Mouse (Mus musculus) heart, embryonic 15.5 days (tissue): Measurements from ENCODE around the gene S100a3. TPM values are rescaled to one million over a fixed set of nuclear protein-coding genes. Genes with fewer than 3 reads are reported as not detected.

Experiments
- ATAC-seq: fragments of 200-750 bp; cut with Nextera tagmentation; replicated peaks from 2 replicates; pipeline ENCODE4 v1.8.0; 2017; ENCODE audit warnings: low read depth, moderate TSS enrichment; ENCODE audit not compliant: insufficient number of reproducible peaks, insufficient read depth, low FRiP score
- H3K27ac ChIP-seq: fragments of 300-500 bp; sonication (generic); 2 replicates; pipeline ENCODE4 v1.5.1; 2015; ENCODE audit warnings: mild to moderate bottlenecking, inconsistent platforms
- H3K27me3 ChIP-seq: fragments of 300-500 bp; sonication (generic); 2 replicates; pipeline ENCODE4 v1.6.1; 2015; ENCODE audit warnings: inconsistent platforms
- H3K36me3 ChIP-seq: fragments of 300-500 bp; sonication (generic); 2 replicates; pipeline ENCODE4 v1.6.1; 2015; ENCODE audit warnings: mild to moderate bottlenecking, inconsistent platforms
- H3K4me1 ChIP-seq: fragments of 300-500 bp; sonication (generic); replicated peaks from 2 replicates; pipeline ENCODE4 v1.6.1; 2015; ENCODE audit warnings: inconsistent platforms
- H3K4me2 ChIP-seq: fragments of 300-500 bp; sonication (generic); 2 replicates; pipeline ENCODE4 v1.6.1; 2015; ENCODE audit warnings: inconsistent platforms, mild to moderate bottlenecking, moderate library complexity
- H3K4me3 ChIP-seq: fragments of 300-500 bp; sonication (generic); 2 replicates; pipeline ENCODE4 v1.5.1; 2015; ENCODE audit warnings: mild to moderate bottlenecking, inconsistent platforms
- H3K9ac ChIP-seq: fragments of 300-500 bp; sonication (generic); 2 replicates; pipeline ENCODE4 v1.6.1; 2015; ENCODE audit warnings: mild to moderate bottlenecking, inconsistent platforms
- H3K9me3 ChIP-seq: fragments of 300-500 bp; sonication (generic); replicated peaks from 2 replicates; pipeline ENCODE4 v1.6.1; 2016; ENCODE audit warnings: inconsistent platforms
- WGBS: fragments of 180-500 bp; shearing (Covaris S2); methylation state at CpG from one replicate; pipeline ENCODE4 v1.1.7; 2015; ENCODE audit warnings: mixed read lengths; 5-methylcytosine and 5-hydroxymethylcytosine counted together
- polyA plus RNA-seq: library from polyadenylated mRNA; unstranded; fragments of >200 nt; fragmentation: Nextera tagmentation; extraction: Ambion mirVana; gene quantifications from 2 replicates; pipeline ENCODE4 v1.2.1, GENCODE M21; 2015

The S100a3 gene
- 0.08 and 1.7 TPM in 2 replicates for polyA plus RNA-seq

GRCm38 (mm10) chr3:90560008-90560628 is at the start of gene S100a3:
Gene S100a3, plus strand, starts transcription at chr3:90560578.
- Histone ChIP-seq H3K9ac (no peak within 1 kb of the TSS), H3K27ac (no peak within 1 kb of the TSS), H3K36me3 (no peaks in the 10 kb centered on the region), H3K4me3 (no peak within 1 kb of the TSS), H3K4me1 (no peaks in the 10 kb centered on the region), H3K4me2 (no peak within 1 kb of the TSS), H3K27me3 (no peaks in the 10 kb centered on the region), H3K9me3 (no peaks in the 10 kb centered on the region)
- ATAC-seq = no peak
- 79% methylated on average over 6 of the region's 6 CpGs for WGBS

DNA sequence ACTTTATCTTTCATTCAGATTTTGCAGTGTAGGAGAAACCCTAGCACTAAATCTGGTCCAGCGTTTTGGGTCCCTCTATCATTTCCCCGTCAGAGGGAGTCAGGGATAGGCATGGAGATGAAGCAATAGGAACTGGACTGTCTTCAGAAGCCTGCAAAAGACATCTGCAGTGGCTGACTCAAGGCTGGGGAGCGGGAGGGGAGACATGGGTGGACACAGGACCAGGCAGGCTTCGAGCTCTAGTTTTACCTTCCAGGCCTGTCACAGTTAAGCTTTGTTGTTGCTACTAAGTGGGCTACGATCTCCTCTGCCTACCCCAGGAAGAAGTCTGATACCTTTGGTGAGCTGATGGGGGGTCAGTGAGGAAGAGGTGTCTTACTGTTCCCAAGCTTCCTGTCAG is 48.1 kb upstream of the S100a3 start:
- H3K9me3 ChIP-seq = no peaks in the 10 kb centered on the region
- H3K4me2 ChIP-seq = no peak overlapping the region
- no peak overlapping the region for H3K4me3 ChIP-seq
- WGBS = 74% methylated on average over 5 of the region's 5 CpGs
- H3K9ac ChIP-seq = no peak overlapping the region
- no peak for ATAC-seq
- H3K36me3 ChIP-seq = peaks cover 4% of the 10 kb centered on the region
- H3K4me1 ChIP-seq = peaks cover 40% of the 10 kb centered on the region
- no peak overlapping the region for H3K27ac ChIP-seq
- H3K27me3 ChIP-seq = no peaks in the 10 kb centered on the region

GRCm38 (mm10) chr3:90512948-90513642 is 47.3 kb upstream of the S100a3 start:
- Histone ChIP-seq H3K9me3 (no peaks in the 10 kb centered on the region), H3K4me3 (peak overlapping the region; percentile 57), H3K9ac (peak overlapping the region; percentile 66), H3K27me3 (no peaks in the 10 kb centered on the region), H3K27ac (no peak overlapping the region), H3K4me1 (peaks cover 31% of the 10 kb centered on the region), H3K4me2 (peak overlapping the region; percentile 93), H3K36me3 (no peaks in the 10 kb centered on the region; the same call in 1 of the 2 replicates)
- ATAC-seq = no peak
- WGBS = 61% methylated on average over 9 of the region's 9 CpGs

- ATAC-seq = peak; percentile 63
- peak within 1 kb of the TSS; percentile 66 for H3K9ac ChIP-seq
- H3K4me1 ChIP-seq = peaks cover 29% of the 10 kb centered on the region
- no peaks in the 10 kb centered on the region; the same call in none of the 2 replicates for H3K36me3 ChIP-seq
- no peaks in the 10 kb centered on the region for H3K27me3 ChIP-seq
- no peaks in the 10 kb centered on the region for H3K9me3 ChIP-seq
- H3K4me3 ChIP-seq = peak within 1 kb of the TSS; percentile 57
- WGBS = 2% methylated on average over 25 of the region's 25 CpGs
- H3K4me2 ChIP-seq = peak within 1 kb of the TSS; percentile 93
- H3K27ac ChIP-seq = peak within 1 kb of the TSS; percentile 89
Observed at GRCm38 (mm10) chr3:90513796-90514590, 46.4 kb upstream of the S100a3 start, which contains the start of the genes S100a1 and S100a13. Gene S100a1, minus strand, starts transcription at chr3:90514392. Gene S100a13, plus strand, starts transcription at chr3:90514435.

- Histone ChIP-seq H3K27ac (peak overlapping the region; percentile 89), H3K36me3 (no peaks in the 10 kb centered on the region; the same call in none of the 2 replicates), H3K27me3 (no peaks in the 10 kb centered on the region), H3K9ac (peak overlapping the region; percentile 66), H3K4me2 (peak overlapping the region; percentile 93), H3K4me1 (peaks cover 29% of the 10 kb centered on the region), H3K4me3 (peak overlapping the region; percentile 57), H3K9me3 (no peaks in the 10 kb centered on the region)
- peak; percentile 76 for ATAC-seq
- WGBS = 0% methylated on average over 10 of the region's 10 CpGs
Observed at GRCm38 (mm10) chr3:90514691-90515090, 45.7 kb upstream of the S100a3 start.

- H3K4me3 ChIP-seq = peak overlapping the region; percentile 57
- H3K9ac ChIP-seq = peak overlapping the region; percentile 66
- H3K27ac ChIP-seq = peak overlapping the region; percentile 89
- H3K4me1 ChIP-seq = peaks cover 29% of the 10 kb centered on the region
- no peak for ATAC-seq
- 29% methylated on average over 1 of the region's 1 CpGs for WGBS
- peak overlapping the region; percentile 93 for H3K4me2 ChIP-seq
- H3K9me3 ChIP-seq = no peaks in the 10 kb centered on the region
- H3K36me3 ChIP-seq = no peaks in the 10 kb centered on the region; the same call in none of the 2 replicates
- H3K27me3 ChIP-seq = no peaks in the 10 kb centered on the region
Observed at GRCm38 (mm10) chr3:90515242-90515641, 45.1 kb upstream of the S100a3 start.

GRCm38 (mm10) chr3:90515789-90516188 is 44.6 kb upstream of the S100a3 start:
- ATAC-seq = no peak
- no peaks in the 10 kb centered on the region for H3K27me3 ChIP-seq
- H3K4me2 ChIP-seq = peak overlapping the region; percentile 93
- H3K9ac ChIP-seq = no peak overlapping the region
- H3K27ac ChIP-seq = no peak overlapping the region
- H3K9me3 ChIP-seq = no peaks in the 10 kb centered on the region
- 90% methylated on average over 4 of the region's 4 CpGs for WGBS
- H3K4me3 ChIP-seq = peak overlapping the region; percentile 57; the same call in 1 of the 2 replicates
- no peaks in the 10 kb centered on the region; the same call in none of the 2 replicates for H3K36me3 ChIP-seq
- peaks cover 29% of the 10 kb centered on the region for H3K4me1 ChIP-seq

DNA sequence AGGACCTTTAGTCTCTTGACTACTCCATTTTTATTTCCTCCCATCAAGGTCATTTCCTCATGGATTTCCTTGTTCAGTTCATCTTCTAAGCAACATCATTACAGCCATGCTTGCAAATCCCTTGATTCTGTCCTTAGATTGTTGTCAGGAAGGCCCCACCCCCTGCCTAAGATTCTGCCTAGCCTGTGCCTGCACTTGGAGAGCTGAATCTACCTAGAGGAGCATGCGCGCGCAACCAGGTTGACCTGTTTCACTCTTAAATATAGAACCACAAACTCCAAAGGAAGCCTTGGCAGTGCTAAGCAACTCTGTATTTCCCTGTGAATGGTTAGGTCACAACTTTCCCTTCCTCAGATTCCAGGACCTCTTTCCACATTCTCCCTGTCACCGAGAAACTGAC is 42.7 kb upstream of the S100a3 start:
- Histone ChIP-seq H3K4me3 (no peak overlapping the region), H3K36me3 (no peaks in the 10 kb centered on the region; the same call in 1 of the 2 replicates), H3K9me3 (no peaks in the 10 kb centered on the region), H3K9ac (no peak overlapping the region), H3K4me2 (no peak overlapping the region), H3K27ac (no peak overlapping the region), H3K4me1 (peaks cover 20% of the 10 kb centered on the region), H3K27me3 (no peaks in the 10 kb centered on the region)
- no peak for ATAC-seq
- WGBS = 77% methylated on average over 4 of the region's 4 CpGs

- Histone ChIP-seq H3K36me3 (peaks cover 4% of the 10 kb centered on the region; the same call in 1 of the 2 replicates), H3K4me2 (no peak overlapping the region), H3K27me3 (0 out of 2 replicates have a peak, but pooled peaks cover 3% of the 10 kb centered on the region), H3K27ac (no peak overlapping the region), H3K9me3 (no peaks in the 10 kb centered on the region), H3K4me1 (peaks cover 6% of the 10 kb centered on the region; the same call in 1 of the 2 replicates), H3K4me3 (no peak overlapping the region), H3K9ac (no peak overlapping the region)
- peak; percentile 48; the same call in 1 of the 2 replicates for ATAC-seq
- WGBS = 51% methylated on average over 4 of the region's 4 CpGs
Observed at GRCm38 (mm10) chr3:90525421-90525820, 35.0 kb upstream of the S100a3 start.

GRCm38 (mm10) chr3:90526076-90526475 is 34.3 kb upstream of the S100a3 start:
- Histone ChIP-seq H3K9ac (no peak overlapping the region), H3K36me3 (peaks cover 4% of the 10 kb centered on the region; the same call in 1 of the 2 replicates), H3K4me2 (no peak overlapping the region), H3K9me3 (no peaks in the 10 kb centered on the region), H3K4me1 (peaks cover 6% of the 10 kb centered on the region; the same call in 1 of the 2 replicates), H3K4me3 (no peak overlapping the region), H3K27ac (no peak overlapping the region), H3K27me3 (0 out of 2 replicates have a peak, but pooled peaks cover 3% of the 10 kb centered on the region)
- WGBS = 49% methylated on average over 2 of the region's 2 CpGs
- ATAC-seq = 0 out of 2 replicates have a peak, but pooled peaks have one; percentile 7
